Mouse (Mus musculus) megakaryocyte, embryonic 14.5 days (primary cell): ENCODE data around the gene Rubcnl.

Experiments
- FLI1 ChIP-seq: IDR thresholded peaks from 2 replicates; pipeline ENCODE4 v1.6.1; 2012; ENCODE audit warnings: low read length, inconsistent platforms, mixed read lengths
- GATA1 ChIP-seq: IDR thresholded peaks from 3 replicates; pipeline ENCODE4 v1.6.1; 2012; ENCODE audit warnings: mixed read lengths, low read length, inconsistent platforms, borderline replicate concordance

DNA sequence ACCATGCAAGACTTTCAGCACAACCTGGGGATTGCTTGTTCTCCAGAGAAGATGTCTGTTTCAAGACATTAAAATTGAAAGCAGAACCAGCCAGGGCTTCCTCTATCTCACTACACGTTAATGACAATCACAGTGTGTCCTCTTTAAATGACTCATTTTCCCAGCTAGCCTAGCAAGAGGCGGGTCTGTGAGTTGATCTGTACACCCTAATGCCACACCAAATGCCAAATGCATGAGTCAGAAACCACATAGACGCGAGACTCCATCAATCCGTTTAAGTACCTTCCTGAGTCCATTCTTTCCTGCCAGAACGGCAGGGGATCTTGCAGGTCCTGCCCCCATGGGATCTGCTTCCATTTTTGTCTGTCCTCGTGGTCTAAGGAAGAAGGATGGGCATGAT lies 29.4 kb downstream of the Rubcnl start:
- TF ChIP-seq GATA1: no peak
- TF ChIP-seq FLI1: no peak
